Mouse (Mus musculus): ENCODE measurements around the gene Eri3. TPM values are rescaled to one million over a fixed set of nuclear protein-coding genes. Genes with fewer than 3 reads are reported as not detected.

Gene Eri3
- total RNA-seq, 2 experiments from 2014 or later, result 197 to 200 TPM

DNA sequence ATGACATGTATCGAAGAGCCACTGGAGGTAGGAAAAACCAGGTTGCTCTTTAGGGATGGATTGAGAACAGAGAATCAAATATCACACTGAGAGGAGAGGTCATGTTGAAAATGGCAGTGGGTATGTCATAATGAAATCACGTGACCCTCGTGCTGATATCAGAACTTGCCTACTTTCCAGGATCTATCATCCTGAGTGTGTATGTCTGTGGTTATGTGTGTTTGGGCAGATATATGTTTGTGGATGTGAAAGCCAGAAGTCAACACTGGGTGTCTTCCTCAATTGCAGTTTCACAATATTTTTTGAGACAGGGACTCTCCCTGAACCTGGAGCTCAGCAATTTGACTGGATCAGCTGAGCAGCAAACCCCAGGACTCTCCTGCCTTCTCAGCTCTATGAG, 4.7 kb upstream of the Eri3 start:
- no peak for TF ChIP-seq CTCF (IDR thresholded peaks at IDR 0.05)
- DNase-seq (ENCODE audit: extremely low spot score in 1 of 2, low spot score in 2 of 2), result no peak
- Histone ChIP-seq H3K27ac (no peak overlapping the region), H3K4me3 (no peak overlapping the region)
- intact Hi-C loops (cut with DNase I), result no loop called here

GRCm38 (mm10) chr4:117546616-117547015, 3.5 kb upstream of the Eri3 start:
- TF ChIP-seq CTCF (IDR thresholded peaks at IDR 0.05), result no peak
- H3K27ac ChIP-seq, result no peak overlapping the region
- no peak overlapping the region for H3K4me3 ChIP-seq
- intact Hi-C loops (cut with DNase I), result no loop called here
- no peak for DNase-seq (ENCODE audit: extremely low spot score in 1 of 2, low spot score in 2 of 2)

DNA sequence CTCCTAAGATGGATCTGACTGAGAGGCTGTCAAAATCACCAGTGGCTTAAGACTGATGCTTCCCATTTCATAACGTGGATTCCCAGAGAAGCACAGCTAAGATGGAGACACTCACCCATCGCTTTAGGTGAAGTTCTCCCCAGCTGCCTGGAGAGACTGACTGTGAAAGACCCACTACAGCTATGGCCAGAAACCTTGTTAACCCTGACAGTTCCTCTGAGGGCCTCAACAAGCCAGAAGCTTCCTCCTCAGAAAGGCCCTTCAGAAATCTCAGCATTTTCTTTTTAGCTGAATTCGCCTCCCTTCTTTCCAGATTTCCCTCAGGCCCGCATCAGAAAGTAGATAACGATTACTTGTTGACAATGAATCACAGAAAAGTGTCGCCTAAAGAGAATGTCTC, 589 bp upstream of the Eri3 start:
- intact Hi-C loops (cut with DNase I), result no loop called here

GRCm38 (mm10) chr4:117551144-117552000, 1.2 kb downstream of the Eri3 start:
- DNase-seq (ENCODE audit: extremely low spot score in 1 of 2, low spot score in 2 of 2), result no peak
- intact Hi-C loops (cut with DNase I), result no loop called here
- no peak for TF ChIP-seq CTCF (IDR thresholded peaks at IDR 0.05)
- H3K27ac ChIP-seq, result no peak overlapping the region
- H3K4me3 ChIP-seq, result peak overlapping the region; percentile 97

More for the DNA sequence above, 589 bp upstream of the Eri3 start:
- no peak for DNase-seq (ENCODE audit: extremely low spot score in 1 of 2, low spot score in 2 of 2)
- TF ChIP-seq CTCF (IDR thresholded peaks at IDR 0.05), result no peak
- H3K27ac ChIP-seq, result peak overlapping the region; percentile 45
- peak overlapping the region; percentile 97 for H3K4me3 ChIP-seq

DNA sequence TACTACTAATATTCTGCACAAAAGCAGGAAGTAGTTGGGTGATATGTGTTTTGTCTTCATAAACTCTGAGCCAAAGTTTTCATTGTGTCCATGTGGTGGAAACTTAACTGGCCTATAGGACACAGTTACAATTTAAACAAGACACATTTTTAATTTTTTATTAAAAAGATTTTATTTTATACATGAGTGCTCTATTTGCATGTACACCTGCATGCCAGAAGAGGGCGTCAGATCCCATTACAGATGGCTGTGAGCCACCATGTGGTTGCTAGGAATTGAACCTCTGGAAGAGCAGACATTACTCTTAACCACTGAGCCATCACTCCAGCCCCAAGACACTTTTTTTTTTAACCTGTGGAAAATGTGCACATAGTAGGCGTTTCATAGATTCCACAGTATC, 5.3 kb downstream of the Eri3 start:
- no peak overlapping the region for H3K4me3 ChIP-seq

GRCm38 (mm10) chr4:117556372-117556771, 6.2 kb downstream of the Eri3 start:
- no peak overlapping the region for H3K4me3 ChIP-seq
- TF ChIP-seq CTCF (IDR thresholded peaks at IDR 0.05), result no peak
- DNase-seq (ENCODE audit: extremely low spot score in 1 of 2, low spot score in 2 of 2), result no peak
- H3K27ac ChIP-seq, result no peak overlapping the region
- intact Hi-C loops (cut with DNase I), result no loop called here

More for the DNA sequence above, 5.3 kb downstream of the Eri3 start:
- no peak overlapping the region for H3K27ac ChIP-seq
- TF ChIP-seq CTCF (IDR thresholded peaks at IDR 0.05), result no peak; the same call in 1 of the 2 replicates
- intact Hi-C loops (cut with DNase I), result no loop called here
- no peak for DNase-seq (ENCODE audit: extremely low spot score in 1 of 2, low spot score in 2 of 2)

- Histone ChIP-seq H3K4me3 (no peak overlapping the region), H3K27ac (no peak overlapping the region)
- TF ChIP-seq CTCF (IDR thresholded peaks at IDR 0.05), result no peak
- no peak for DNase-seq (ENCODE audit: extremely low spot score in 1 of 2, low spot score in 2 of 2)
- intact Hi-C loops (cut with DNase I), result no loop called here
These were observed 7.0 kb downstream of the Eri3 start for GRCm38 (mm10) chr4:117557068-117557645.

DNA sequence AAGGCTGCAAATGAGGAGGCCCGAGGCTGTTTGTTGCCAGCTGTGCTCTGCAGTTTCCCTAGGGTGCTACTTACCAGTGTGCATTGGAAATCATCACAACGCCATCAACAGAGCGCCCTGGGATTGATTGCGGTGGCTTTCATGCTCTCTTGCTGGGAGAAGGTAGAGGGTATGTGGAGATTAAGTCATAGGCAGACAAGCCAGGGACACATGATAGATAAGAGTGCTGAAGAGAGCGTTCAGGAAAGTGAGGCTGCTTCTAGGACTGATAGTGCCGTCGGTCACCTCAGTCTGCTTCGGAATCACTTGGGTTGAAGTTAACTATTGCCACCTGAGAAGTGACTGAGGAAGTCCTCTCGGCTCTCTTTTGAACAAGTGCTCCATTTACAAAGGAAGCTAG, 13.8 kb downstream of the Eri3 start:
- Histone ChIP-seq H3K27ac (no peak overlapping the region), H3K4me3 (no peak overlapping the region)
- intact Hi-C loops (cut with DNase I), result no loop called here
- no peak for TF ChIP-seq CTCF (IDR thresholded peaks at IDR 0.05)
- DNase-seq (ENCODE audit: extremely low spot score in 1 of 2, low spot score in 2 of 2), result no peak

GRCm38 (mm10) chr4:117568846-117569245, 18.7 kb downstream of the Eri3 start:
- Histone ChIP-seq H3K4me3 (no peak overlapping the region), H3K27ac (peak overlapping the region; percentile 10; the same call in 1 of the 2 replicates)
- no peak for TF ChIP-seq CTCF (IDR thresholded peaks at IDR 0.05)
- no peak for DNase-seq (ENCODE audit: extremely low spot score in 1 of 2, low spot score in 2 of 2)
- intact Hi-C loops (cut with DNase I), result no loop called here

DNA sequence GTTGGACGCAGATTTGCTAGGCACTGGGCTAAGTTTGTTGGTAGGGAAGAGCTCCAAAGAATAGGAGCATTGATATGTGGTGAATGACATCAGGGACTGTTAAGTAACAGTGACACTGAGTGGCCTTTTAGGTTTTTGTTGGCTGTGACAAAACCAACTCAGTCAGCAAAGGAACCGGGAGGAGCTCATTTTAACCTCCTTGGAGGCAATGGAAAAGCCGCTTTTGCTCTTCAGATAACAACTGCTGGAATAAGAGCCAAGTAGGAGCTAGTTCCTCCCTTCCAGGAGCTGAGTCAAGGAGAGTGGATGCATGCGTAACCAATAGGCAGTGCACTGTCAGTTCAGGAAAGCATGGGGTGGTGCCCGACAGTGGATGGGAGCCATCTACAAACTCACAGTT, 20.8 kb downstream of the Eri3 start:
- no peak for TF ChIP-seq CTCF (IDR thresholded peaks at IDR 0.05)
- no peak overlapping the region for H3K4me3 ChIP-seq
- intact Hi-C loops (cut with DNase I), result no loop called here
- no peak for DNase-seq (ENCODE audit: extremely low spot score in 1 of 2, low spot score in 2 of 2)
- H3K27ac ChIP-seq, result peak overlapping the region; percentile 30

DNA sequence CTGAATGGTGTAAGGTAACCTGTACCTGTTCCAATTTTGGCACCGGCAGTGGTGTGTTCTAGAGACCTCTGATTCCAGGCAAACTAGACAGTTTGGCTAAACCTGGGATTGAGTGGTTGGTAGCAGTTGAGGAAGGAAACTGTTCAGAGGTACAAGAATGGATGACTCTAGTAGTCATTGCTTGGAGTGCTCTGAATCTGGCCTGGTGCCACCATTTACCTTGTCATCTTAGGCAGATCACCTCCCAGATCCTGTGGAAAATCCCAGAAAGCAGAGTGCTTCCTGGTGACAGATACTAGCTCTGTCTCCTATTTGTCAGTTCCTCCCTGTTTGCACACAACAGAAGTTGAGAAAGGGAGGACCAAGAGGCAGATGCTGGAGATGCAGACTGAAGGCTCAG, 27.4 kb downstream of the Eri3 start:
- Histone ChIP-seq H3K4me3 (no peak overlapping the region), H3K27ac (no peak overlapping the region)
- DNase-seq (ENCODE audit: extremely low spot score in 1 of 2, low spot score in 2 of 2), result no peak
- no peak for TF ChIP-seq CTCF (IDR thresholded peaks at IDR 0.05)
- intact Hi-C loops (cut with DNase I), result no loop called here

DNA sequence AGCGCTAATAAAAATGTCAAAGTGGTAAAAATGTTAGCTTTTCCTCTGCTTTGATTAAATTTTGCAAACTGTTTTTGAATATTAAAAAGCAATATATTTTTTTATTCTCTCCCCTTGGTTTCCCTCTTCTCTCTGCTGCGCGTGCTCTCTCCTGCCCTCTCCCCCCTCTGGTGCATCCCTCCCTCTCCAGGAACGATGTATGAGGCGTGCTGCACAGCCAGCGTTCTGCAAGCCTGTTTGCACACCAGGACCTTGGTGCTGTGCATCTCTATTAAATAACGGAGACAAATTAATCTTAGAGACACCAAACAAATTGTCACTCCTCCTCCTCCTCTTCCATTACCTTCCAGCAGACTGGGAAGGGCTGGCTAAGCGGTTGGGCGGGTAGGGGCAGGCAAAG, 31.5 kb downstream of the Eri3 start:
- intact Hi-C loops (cut with DNase I), result no loop called here
- TF ChIP-seq CTCF (IDR thresholded peaks at IDR 0.05), result no peak
- Histone ChIP-seq H3K4me3 (no peak overlapping the region), H3K27ac (no peak overlapping the region)
- DNase-seq (ENCODE audit: extremely low spot score in 1 of 2, low spot score in 2 of 2), result no peak

- Histone ChIP-seq H3K4me3 (no peak overlapping the region), H3K27ac (no peak overlapping the region)
- TF ChIP-seq CTCF (IDR thresholded peaks at IDR 0.05), result no peak
- no peak for DNase-seq (ENCODE audit: extremely low spot score in 1 of 2, low spot score in 2 of 2)
- intact Hi-C loops (cut with DNase I), result no loop called here
These were observed 35.8 kb downstream of the Eri3 start for GRCm38 (mm10) chr4:117585995-117586394.
